Mouse (Mus musculus): ENCODE results near the gene Syne2. TPM values are rescaled to one million over a fixed set of nuclear protein-coding genes. Genes with fewer than 3 reads are reported as not detected.
A peak's percentile ranks its signal among the peaks of the same experiment; 100 is the strongest.

Gene Syne2
- total and polyA plus RNA-seq, 3 experiments = 3.9 to 7.5 (median 4.9) TPM

GRCm38 (mm10) chr12:75893392-75893791 lies 75.5 kb downstream of the Syne2 start:
- Histone ChIP-seq H3K4me3 (replicated peaks in 1 of 3; ENCODE audit: low read depth in 2 of 3, low read length in 2 of 3, poor library complexity in 1 of 3) (no peak overlapping the region), H3K27me3 (replicated peaks) (no peaks in the 10 kb centered on the region), H3K27ac (ENCODE audit: insufficient read depth, low read depth) (no peak overlapping the region), H3K79me2 (replicated peaks; ENCODE audit: control insufficient read depth, extremely low read depth, insufficient read depth, poor library complexity, severe bottlenecking) (no peaks in the 10 kb centered on the region), H3K9ac (ENCODE audit: insufficient read depth, low read depth) (no peak overlapping the region), H3K4me1 (ENCODE audit: control insufficient read depth in 1 of 2, insufficient read depth in 2 of 2) (peaks cover 0 to 12% of the 10 kb centered on the region in 2 experiments; a peak in 2 of 4 replicates), H3K9me3 (replicated peaks; ENCODE audit: low read length) (no peaks in the 10 kb centered on the region), H3K36me3 (replicated peaks in 1 of 2; ENCODE audit: control insufficient read depth in 1 of 2, insufficient read depth in 1 of 2, low read length in 1 of 2) (no peaks in the 10 kb centered on the region), H3K4me2 (ENCODE audit: insufficient read depth, low read depth, poor library complexity, severe bottlenecking) (no peak overlapping the region)
- TF ChIP-seq JUND (conservative IDR thresholded peaks at IDR 0.05; ENCODE audit: low read depth, low read length) (0 out of 2 replicates have a peak, but pooled peaks have one; percentile 13), RAD21 (IDR thresholded peaks at IDR 0.05; ENCODE audit: low read depth, low read length) (peak; percentile 67), NELFE (IDR thresholded peaks at IDR 0.05; ENCODE audit: low read depth, low read length) (no peak), MYC (IDR thresholded peaks at IDR 0.05; ENCODE audit: low read depth, low read length) (peak; percentile 90), ZNF384 (IDR thresholded peaks at IDR 0.05; ENCODE audit: low read depth, low read length) (no peak), BHLHE40 (IDR thresholded peaks at IDR 0.05; ENCODE audit: low read depth, low read length) (no peak), CTCF (conservative IDR thresholded peaks at IDR 0.05 in 1 of 2, IDR thresholded peaks at IDR 0.05 in 1 of 2; ENCODE audit: low read depth in 2 of 2, low read length in 2 of 2) (peak in 1 of 2 experiments; percentile 78; a peak in 2 of 4 replicates), SMC3 (IDR thresholded peaks at IDR 0.05; ENCODE audit: low read depth, low read length) (peak; percentile 74), ZC3H11A (IDR thresholded peaks at IDR 0.05; ENCODE audit: low read depth, low read length) (peak; percentile 38; the same call in 1 of the 2 replicates), GABPA (IDR thresholded peaks at IDR 0.05; ENCODE audit: insufficient replicate concordance, low read depth, low read length) (no peak), ETS1 (conservative IDR thresholded peaks at IDR 0.05; ENCODE audit: low read depth, low read length) (no peak), MAX (IDR thresholded peaks at IDR 0.05; ENCODE audit: low read length) (no peak), TBP (conservative IDR thresholded peaks at IDR 0.05; ENCODE audit: low read depth, low read length) (no peak)
- peak; percentile 31 for DNase-seq (ENCODE audit: extremely low read depth)
- dilution Hi-C loops (cut with MboI; ENCODE audit: extremely low pct_ligation_motif_present, extremely low pct_unique_long_range_greater_than_20kb, low sequenced_read_pairs) (no loop called here), in situ Hi-C loops (cut with MboI; ENCODE audit: low pct_ligation_motif_present, low pct_unique_long_range_greater_than_20kb, low sequenced_read_pairs) (loop anchor here (10.0 kb wide), 1 partner anchor 99 kb away; no protein-coding TSS in a partner anchor)

DNA sequence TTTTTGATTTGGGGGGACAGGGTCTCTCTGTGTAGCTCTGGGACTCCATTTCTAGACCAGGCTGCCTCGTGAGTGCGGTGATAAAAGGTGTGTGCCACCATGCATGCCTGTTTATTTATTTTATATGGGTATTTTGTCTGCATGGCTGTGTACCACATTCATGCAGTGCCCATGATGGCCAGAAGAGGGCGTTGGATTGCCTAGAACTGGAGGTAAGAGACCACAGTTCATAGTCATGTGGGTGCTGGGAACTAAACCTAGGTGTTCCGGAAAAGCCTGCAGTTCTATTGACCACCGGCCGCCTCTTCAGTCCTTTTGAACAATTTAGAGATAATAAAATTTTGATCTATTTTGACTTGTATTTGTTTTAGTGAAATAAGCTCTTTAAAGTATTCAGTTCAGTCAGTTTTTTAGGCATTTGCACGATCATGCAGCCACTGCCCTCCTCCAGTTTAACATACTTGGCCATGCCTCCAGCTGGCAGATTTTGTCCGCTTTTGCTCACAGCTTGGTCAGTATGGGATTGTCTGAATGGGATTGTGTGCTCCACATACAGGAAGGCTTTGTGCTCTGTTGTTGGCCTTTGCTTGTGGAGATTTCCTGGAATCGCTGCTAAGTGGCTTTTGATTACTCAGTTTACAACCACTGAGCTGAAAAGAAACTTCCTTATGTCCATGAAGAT lies 76.5 kb downstream of the Syne2 start:
- peaks cover 0 to 12% of the 10 kb centered on the region in 2 experiments; a peak in 2 of 4 replicates for H3K4me1 ChIP-seq (ENCODE audit: control insufficient read depth in 1 of 2, insufficient read depth in 2 of 2)
- TF ChIP-seq TBP (conservative IDR thresholded peaks at IDR 0.05; ENCODE audit: low read depth, low read length) = no peak
- peak; percentile 17 to 34; a peak in 3 of 4 replicates for TF ChIP-seq CTCF (conservative IDR thresholded peaks at IDR 0.05 in 1 of 2, IDR thresholded peaks at IDR 0.05 in 1 of 2; ENCODE audit: low read depth in 2 of 2, low read length in 2 of 2)
- no peak for TF ChIP-seq UBTF (IDR thresholded peaks at IDR 0.05; ENCODE audit: low read depth, low read length)
- no peak for TF ChIP-seq ZKSCAN1 (IDR thresholded peaks at IDR 0.05; ENCODE audit: borderline replicate concordance, low read depth, low read length)
- TF ChIP-seq JUND (conservative IDR thresholded peaks at IDR 0.05; ENCODE audit: low read depth, low read length) = no peak
- H3K27ac ChIP-seq (ENCODE audit: insufficient read depth, low read depth) = no peak overlapping the region
- no peak overlapping the region for H3K4me3 ChIP-seq (replicated peaks in 1 of 3; ENCODE audit: low read depth in 2 of 3, low read length in 2 of 3, poor library complexity in 1 of 3)
- H3K4me2 ChIP-seq (ENCODE audit: insufficient read depth, low read depth, poor library complexity, severe bottlenecking) = no peak overlapping the region
- DNase-seq (ENCODE audit: extremely low read depth) = peak; percentile 11
- H3K9me3 ChIP-seq (replicated peaks; ENCODE audit: low read length) = no peaks in the 10 kb centered on the region
- H3K79me2 ChIP-seq (replicated peaks; ENCODE audit: control insufficient read depth, extremely low read depth, insufficient read depth, poor library complexity, severe bottlenecking) = no peaks in the 10 kb centered on the region
- H3K27me3 ChIP-seq (replicated peaks) = no peaks in the 10 kb centered on the region
- no peaks in the 10 kb centered on the region for H3K36me3 ChIP-seq (replicated peaks in 1 of 2; ENCODE audit: control insufficient read depth in 1 of 2, insufficient read depth in 1 of 2, low read length in 1 of 2)
- in situ Hi-C loops (cut with MboI; ENCODE audit: low pct_ligation_motif_present, low pct_unique_long_range_greater_than_20kb, low sequenced_read_pairs) (loop anchor here (10.0 kb wide), 1 partner anchor 100 kb away; no protein-coding TSS in a partner anchor), dilution Hi-C loops (cut with MboI; ENCODE audit: extremely low pct_ligation_motif_present, extremely low pct_unique_long_range_greater_than_20kb, low sequenced_read_pairs) (no loop called here)
- H3K9ac ChIP-seq (ENCODE audit: insufficient read depth, low read depth) = no peak overlapping the region

Measured in CH12.LX (cell line).